Mouse (Mus musculus): ENCODE measurements around the gene Sec16b.
A peak's percentile ranks its signal among the peaks of the same experiment; 100 is the strongest.

Gene Sec16b

GRCm38 (mm10) chr1:157506522-157506921 is at the start of gene Sec16b:
Gene Sec16b, plus strand, starts transcription at chr1:157506728.
- DNase-seq (ENCODE audit: low spot score): peak; percentile 5

DNA sequence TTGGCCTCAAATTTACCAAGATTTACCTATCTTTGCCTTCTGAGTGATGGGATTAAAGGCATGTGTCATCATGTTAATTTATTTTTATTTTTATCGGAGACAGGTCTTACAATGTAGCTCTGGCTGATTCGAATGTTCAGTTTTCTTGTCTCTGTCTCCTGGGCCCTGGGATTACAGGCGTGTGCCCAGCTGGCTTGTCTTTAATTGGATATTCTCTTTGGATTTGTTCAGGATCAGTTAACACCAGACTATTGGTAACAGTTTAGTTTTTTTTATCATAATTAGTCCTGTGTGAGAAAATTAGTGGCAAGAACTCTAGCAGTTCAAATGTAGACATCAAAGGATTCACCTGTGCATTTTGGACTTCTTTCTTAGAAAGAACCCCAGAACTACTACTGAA is 48.7 kb upstream of the Sec16b start:
- no peak for DNase-seq (ENCODE audit: low spot score)

- peak; percentile 45 for DNase-seq (ENCODE audit: low spot score)
These were observed 47.9 kb upstream of the Sec16b start, which contains the start of gene Cryzl2 for GRCm38 (mm10) chr1:157458421-157459208. Gene Cryzl2, plus strand, starts transcription at chr1:157458577.

DNA sequence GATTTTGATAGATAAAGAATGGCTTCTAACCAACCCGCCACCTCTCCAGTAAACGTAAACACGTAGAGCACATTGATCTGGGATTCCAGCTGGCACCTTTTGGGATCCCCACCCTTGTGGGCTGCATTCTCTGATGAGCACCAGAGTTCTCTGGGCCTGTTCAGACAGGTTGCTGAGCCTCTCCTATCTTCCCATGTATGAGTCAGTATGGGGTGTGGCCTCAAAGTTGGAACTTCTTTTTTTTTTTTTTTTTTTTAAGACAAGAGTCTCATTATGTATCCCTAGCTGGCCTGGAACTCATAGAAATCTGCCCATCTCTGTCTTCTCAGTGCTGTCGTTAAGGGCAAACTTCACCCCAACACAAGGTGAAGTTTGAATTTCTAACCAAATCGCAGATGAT is 46.6 kb upstream of the Sec16b start:
- no peak for DNase-seq (ENCODE audit: low spot score)

DNA sequence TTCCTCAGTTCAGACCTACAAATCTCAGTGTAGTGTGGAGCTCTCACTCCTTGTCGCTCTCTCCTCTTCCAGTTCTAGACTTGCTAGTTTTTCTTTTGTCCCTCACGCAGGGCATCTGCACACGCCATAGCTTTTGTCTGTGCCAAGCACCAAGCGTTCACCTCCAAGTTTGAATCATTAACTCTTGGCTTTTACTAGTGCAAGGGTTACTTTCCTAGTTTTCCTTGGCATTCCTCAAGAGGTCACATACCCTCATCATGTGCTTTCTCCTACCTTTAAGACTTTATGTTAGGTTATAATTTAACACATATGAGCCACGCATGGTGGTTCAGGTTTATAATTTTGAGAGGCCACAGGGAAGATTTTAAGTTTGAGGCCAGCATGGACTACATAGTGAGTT is 45.3 kb upstream of the Sec16b start:
- no peak for DNase-seq (ENCODE audit: low spot score)

DNA sequence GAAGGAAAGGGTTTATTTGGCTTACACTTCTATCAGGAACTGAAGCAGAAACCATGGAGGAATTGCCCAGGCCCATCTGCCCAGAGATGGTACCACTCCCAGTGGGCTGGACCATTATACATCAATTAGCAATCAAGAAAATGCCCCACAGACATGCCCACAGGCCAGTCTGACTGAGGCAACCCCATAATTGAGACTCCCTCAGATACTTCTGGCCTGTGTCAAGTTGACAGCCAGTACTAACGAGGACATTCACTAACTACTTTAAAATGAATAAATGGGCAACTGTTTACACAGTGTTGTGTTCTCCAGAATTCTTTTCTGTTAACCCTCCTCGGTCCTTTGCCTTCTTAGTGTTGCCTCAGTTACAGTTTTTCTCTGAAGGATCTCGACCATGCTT is 44.2 kb upstream of the Sec16b start:
- no peak for DNase-seq (ENCODE audit: low spot score)

- DNase-seq (ENCODE audit: low spot score): no peak
These were observed 41.3 kb upstream of the Sec16b start for GRCm38 (mm10) chr1:157465194-157465593.

- DNase-seq (ENCODE audit: low spot score): no peak
These were observed 38.7 kb upstream of the Sec16b start for GRCm38 (mm10) chr1:157467866-157468265.

GRCm38 (mm10) chr1:157470761-157471386 is 35.7 kb upstream of the Sec16b start:
- no peak for DNase-seq (ENCODE audit: low spot score)

GRCm38 (mm10) chr1:157472716-157473115 is 33.8 kb upstream of the Sec16b start:
- no peak for DNase-seq (ENCODE audit: low spot score)

GRCm38 (mm10) chr1:157474865-157475264 is 31.7 kb upstream of the Sec16b start:
- no peak for DNase-seq (ENCODE audit: low spot score)

- no peak for DNase-seq (ENCODE audit: low spot score)
These were observed 30.3 kb upstream of the Sec16b start for GRCm38 (mm10) chr1:157476231-157476630.

- no peak for DNase-seq (ENCODE audit: low spot score)
These were observed 26.4 kb upstream of the Sec16b start for GRCm38 (mm10) chr1:157480090-157480489.

- DNase-seq (ENCODE audit: low spot score): no peak
These were observed 25.6 kb upstream of the Sec16b start for GRCm38 (mm10) chr1:157480901-157481300.

DNA sequence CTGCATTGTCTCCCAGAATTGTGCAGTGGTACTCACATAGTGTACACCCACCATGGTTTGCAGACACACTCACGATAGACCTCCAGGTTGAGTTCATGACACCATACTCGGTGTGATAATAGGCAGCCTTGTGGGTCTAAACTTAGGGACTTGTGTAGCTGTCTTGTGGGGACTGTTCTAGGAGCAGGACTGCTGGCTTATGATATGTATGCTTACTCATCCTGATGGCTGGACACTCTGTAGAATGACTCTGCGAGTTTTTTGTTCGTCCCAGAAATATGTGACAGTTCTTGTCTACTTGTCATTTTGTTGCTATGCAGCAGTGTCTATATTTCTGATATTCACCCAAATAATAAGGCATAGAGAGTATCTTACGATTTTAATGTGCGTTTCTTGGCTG is 24.9 kb upstream of the Sec16b start:
- no peak for DNase-seq (ENCODE audit: low spot score)

DNA sequence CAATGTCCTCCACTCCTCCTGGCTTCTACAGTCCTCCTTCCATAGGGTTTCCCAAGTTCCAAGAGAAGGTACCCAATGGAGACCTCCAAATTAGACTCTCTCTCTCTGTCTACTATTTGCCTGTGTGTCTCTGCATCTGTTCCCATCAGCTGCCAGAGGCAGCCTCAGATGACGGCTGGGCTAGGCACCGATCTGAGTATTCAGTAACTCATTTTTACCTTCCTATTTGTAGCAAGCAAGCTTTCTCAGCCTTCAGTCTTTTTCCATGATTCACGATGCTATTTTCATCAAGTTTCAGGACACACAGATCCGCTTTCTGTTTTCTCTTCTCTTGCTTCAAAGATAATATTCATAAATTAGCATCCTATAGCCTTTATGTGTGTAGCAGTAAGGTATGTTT is 22.4 kb upstream of the Sec16b start:
- DNase-seq (ENCODE audit: low spot score): no peak

DNA sequence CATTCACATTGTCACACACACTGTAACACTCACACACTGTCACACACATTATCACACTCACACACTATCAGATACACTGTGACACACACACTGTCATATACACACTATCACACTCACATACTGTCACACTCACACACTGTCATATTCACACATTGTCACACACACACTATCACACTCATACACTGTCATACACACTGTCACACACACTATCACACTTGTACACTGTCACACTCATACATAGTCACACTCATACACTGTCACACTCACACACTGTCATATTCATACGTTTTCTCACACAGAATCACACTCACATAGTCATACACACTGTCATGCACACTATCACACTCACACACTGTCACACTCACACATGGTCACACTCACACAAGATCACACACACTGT is 5.9 kb upstream of the Sec16b start:
- DNase-seq (ENCODE audit: low spot score): no peak

GRCm38 (mm10) chr1:157501352-157501945 is 5.1 kb upstream of the Sec16b start:
- no peak for DNase-seq (ENCODE audit: low spot score)

- no peak for DNase-seq (ENCODE audit: low spot score)
These were observed 3.5 kb upstream of the Sec16b start for GRCm38 (mm10) chr1:157503071-157503470.

DNA sequence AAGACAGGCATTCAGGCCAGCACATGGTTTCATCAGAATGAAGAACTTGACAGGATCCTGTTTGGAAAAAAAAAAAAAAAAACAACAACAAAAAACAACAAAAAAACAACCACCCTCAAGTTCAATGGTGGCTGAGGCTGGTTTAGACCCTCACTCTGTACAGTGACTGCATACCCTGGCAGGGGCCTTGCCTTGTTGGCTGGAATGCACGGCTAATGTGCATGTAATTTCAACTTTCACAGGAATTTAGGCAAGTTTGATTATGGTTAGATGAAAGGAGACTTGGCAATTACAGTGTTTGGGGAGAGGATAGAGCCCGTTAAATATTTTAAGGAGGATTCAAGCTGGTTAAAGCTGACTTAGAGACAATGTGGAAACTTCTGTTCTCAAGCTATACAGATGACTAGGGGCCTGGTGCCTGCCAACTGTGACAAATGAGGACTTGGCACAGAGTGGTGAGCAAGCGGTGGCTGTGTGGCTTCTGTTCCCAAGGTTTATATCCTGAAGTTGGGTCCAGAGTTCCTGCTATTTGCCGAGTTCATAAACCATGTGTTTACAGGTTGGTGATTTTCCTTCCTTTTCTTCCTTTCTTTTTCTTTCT is 567 bp downstream of the Sec16b start:
- DNase-seq (ENCODE audit: low spot score): no peak

GRCm38 (mm10) chr1:157507814-157508213 is 1.3 kb downstream of the Sec16b start:
- no peak for DNase-seq (ENCODE audit: low spot score)

GRCm38 (mm10) chr1:157512690-157513448 is 6.3 kb downstream of the Sec16b start:
- DNase-seq (ENCODE audit: low spot score): no peak

All from ovary, postnatal 10 days (tissue).